In genomic region chr1:136093726-136094125, GRCm38 (mm10) we compare ENCODE assay signal across 13 mouse cellular contexts. TPM values are rescaled to one million over a fixed set of nuclear protein-coding genes. Genes with fewer than 3 reads are reported as not detected.
"Had no signal": no experiment of that assay in that cellular context is flagged by ENCODE, and none has a peak within 500 bp of the region (broad histone marks: within the 10 kb centered on the region; RNA-seq: fewer than 3 reads in every experiment).

No protein-coding gene starts in this region.

- DNase-seq: retina, postnatal 1 day; right cerebral cortex, adult 18-20 months; right cerebral cortex, postnatal 14 days; right cerebral cortex, postnatal 25 days; right cerebral cortex, postnatal 4 days; spleen, adult 18-20 months; thymus, adult 18-20 months; thymus, adult 2 months; thymus, postnatal 14 days; thymus, postnatal 25 days; thymus, postnatal 36 days; thymus, postnatal 4 days had no signal

RNA-seq across cellular contexts. Expression of gene Cacna1s, which starts 41.2 kb away (rescaled TPM):
- total RNA-seq: neutrophil, adult 5-6 weeks had no signal

RNA-seq across cellular contexts. Expression of gene Ascl5, which starts 43.1 kb away (rescaled TPM):
- total RNA-seq: neutrophil, adult 5-6 weeks had no signal
